Mouse (Mus musculus) stomach, embryonic 14.5 days (tissue): ENCODE measurements at regions not wholly inside any gene's neighbourhood (a gene's known extent, or its start where the extent isn't known, plus 50 kb on each side); places are given as distances from the start of the nearest gene placed in this dataset.
A peak's percentile ranks its signal among the peaks of the same experiment; 100 is the strongest.

Experiments used
- ATAC-seq: fragments of 200-750 bp; cut with Nextera tagmentation; 2 replicates; pipeline ENCODE4 v1.8.0; 2017; ENCODE audit warnings: low read depth, moderate TSS enrichment; ENCODE audit not compliant: insufficient number of reproducible peaks, insufficient read depth, low FRiP score
- H3K27ac ChIP-seq: fragments of 300-500 bp; sonication (generic); 2 replicates; pipeline ENCODE4 v1.5.1; 2014; ENCODE audit warnings: mild to moderate bottlenecking, low read length, moderate library complexity, mixed read lengths
- H3K27me3 ChIP-seq: fragments of 300-500 bp; sonication (generic); 2 replicates; pipeline ENCODE4 v1.6.1; 2014; ENCODE audit warnings: low read length, control low read depth, mixed read lengths; ENCODE audit not compliant: control insufficient read depth, insufficient read depth
- H3K36me3 ChIP-seq: fragments of 300-500 bp; sonication (generic); 2 replicates; pipeline ENCODE4 v1.6.1; 2014; ENCODE audit warnings: mild to moderate bottlenecking, control low read depth, low read length, moderate library complexity, mixed read lengths; ENCODE audit not compliant: control insufficient read depth, insufficient read depth
- H3K4me1 ChIP-seq: fragments of 300-500 bp; sonication (generic); 2 replicates; pipeline ENCODE4 v1.6.1; 2014; ENCODE audit warnings: low read length, control low read depth, mixed read lengths; ENCODE audit not compliant: control insufficient read depth, insufficient read depth
- H3K4me2 ChIP-seq: fragments of 300-500 bp; sonication (generic); replicated peaks from 2 replicates; pipeline ENCODE4 v1.6.1; 2014; ENCODE audit warnings: low read depth, low read length, control low read depth
- H3K4me3 ChIP-seq: fragments of 300-500 bp; sonication (generic); 2 replicates; pipeline ENCODE4 v1.5.1; 2014; ENCODE audit warnings: low read depth, low read length, control low read depth
- H3K9ac ChIP-seq: fragments of 300-500 bp; sonication (generic); replicated peaks from 2 replicates; pipeline ENCODE4 v1.6.1; 2014; ENCODE audit warnings: low read depth, mild to moderate bottlenecking, control low read depth, low read length, moderate library complexity, mixed read lengths
- H3K9me3 ChIP-seq: fragments of 300-500 bp; sonication (generic); 2 replicates; pipeline ENCODE4 v1.6.1; 2016; ENCODE audit warnings: low read depth, low read length, control low read depth; ENCODE audit not compliant: control insufficient read depth
- WGBS: fragments of 180-500 bp; shearing (Covaris S2); extraction: QIAGEN DNeasy Blood & Tissue Kit; methylation state at CpG from one replicate; pipeline ENCODE4 v1.1.7; 2014; 5-methylcytosine and 5-hydroxymethylcytosine counted together

- Histone ChIP-seq H3K4me3 (no peak overlapping the region), H3K27me3 (no peaks in the 10 kb centered on the region), H3K9me3 (no peaks in the 10 kb centered on the region), H3K4me2 (no peak overlapping the region), H3K27ac (no peak overlapping the region), H3K36me3 (no peaks in the 10 kb centered on the region), H3K4me1 (no peaks in the 10 kb centered on the region), H3K9ac (no peak overlapping the region)
- 75% methylated on average over 2 of the region's 2 CpGs for WGBS
- no peak for ATAC-seq
These were observed 151.2 kb upstream of the Frmd6 start for GRCm38 (mm10) chr12:70674144-70674543.

GRCm38 (mm10) chr12:70675846-70676245 is 149.5 kb upstream of the Frmd6 start:
- no peak for ATAC-seq
- Histone ChIP-seq H3K9ac (no peak overlapping the region), H3K4me2 (no peak overlapping the region), H3K36me3 (no peaks in the 10 kb centered on the region), H3K27me3 (no peaks in the 10 kb centered on the region), H3K4me3 (no peak overlapping the region), H3K4me1 (no peaks in the 10 kb centered on the region), H3K27ac (no peak overlapping the region), H3K9me3 (no peaks in the 10 kb centered on the region)
- 75% methylated on average over 6 of the region's 6 CpGs for WGBS

- Histone ChIP-seq H3K4me1 (no peaks in the 10 kb centered on the region; the same call in 1 of the 2 replicates), H3K27ac (no peak overlapping the region), H3K4me3 (no peak overlapping the region), H3K4me2 (no peak overlapping the region), H3K9ac (no peak overlapping the region), H3K9me3 (no peaks in the 10 kb centered on the region), H3K27me3 (no peaks in the 10 kb centered on the region), H3K36me3 (no peaks in the 10 kb centered on the region)
- WGBS: 69% methylated on average over 20 of the region's 20 CpGs
- peak; percentile 63 for ATAC-seq
These were observed 145.5 kb upstream of the Frmd6 start for GRCm38 (mm10) chr12:70679701-70680425.

GRCm38 (mm10) chr12:70681407-70681990 is 143.8 kb upstream of the Frmd6 start:
- H3K4me1 ChIP-seq: peaks cover 9% of the 10 kb centered on the region; the same call in 1 of the 2 replicates
- no peak overlapping the region for H3K27ac ChIP-seq
- no peak overlapping the region for H3K9ac ChIP-seq
- no peak overlapping the region for H3K4me2 ChIP-seq
- no peaks in the 10 kb centered on the region for H3K27me3 ChIP-seq
- 87% methylated on average over 8 of the region's 8 CpGs for WGBS
- no peaks in the 10 kb centered on the region for H3K36me3 ChIP-seq
- H3K4me3 ChIP-seq: no peak overlapping the region
- H3K9me3 ChIP-seq: no peaks in the 10 kb centered on the region
- no peak for ATAC-seq

- H3K4me2 ChIP-seq: no peak overlapping the region
- H3K4me3 ChIP-seq: no peak overlapping the region
- no peak overlapping the region for H3K9ac ChIP-seq
- no peaks in the 10 kb centered on the region for H3K9me3 ChIP-seq
- H3K27me3 ChIP-seq: no peaks in the 10 kb centered on the region
- no peak for ATAC-seq
- H3K27ac ChIP-seq: no peak overlapping the region
- WGBS: 68% methylated on average over 9 of the region's 9 CpGs
- H3K4me1 ChIP-seq: peaks cover 9% of the 10 kb centered on the region; the same call in 1 of the 2 replicates
- no peaks in the 10 kb centered on the region for H3K36me3 ChIP-seq
These were observed 141.0 kb upstream of the Frmd6 start for GRCm38 (mm10) chr12:70684354-70684753.

- Histone ChIP-seq H3K4me3 (no peak overlapping the region), H3K27me3 (no peaks in the 10 kb centered on the region), H3K4me1 (peaks cover 9% of the 10 kb centered on the region; the same call in 1 of the 2 replicates), H3K9ac (no peak overlapping the region), H3K27ac (no peak overlapping the region), H3K4me2 (no peak overlapping the region), H3K9me3 (no peaks in the 10 kb centered on the region), H3K36me3 (no peaks in the 10 kb centered on the region)
- 53% methylated on average over 10 of the region's 10 CpGs for WGBS
- ATAC-seq: no peak
These were observed 139.9 kb upstream of the Frmd6 start for GRCm38 (mm10) chr12:70685432-70685831.

GRCm38 (mm10) chr12:70686337-70686736 is 139.0 kb upstream of the Frmd6 start:
- WGBS: 92% methylated on average over 10 of the region's 10 CpGs
- no peaks in the 10 kb centered on the region for H3K36me3 ChIP-seq
- peaks cover 9% of the 10 kb centered on the region; the same call in 1 of the 2 replicates for H3K4me1 ChIP-seq
- no peaks in the 10 kb centered on the region for H3K9me3 ChIP-seq
- no peak overlapping the region for H3K4me2 ChIP-seq
- H3K9ac ChIP-seq: no peak overlapping the region
- no peaks in the 10 kb centered on the region for H3K27me3 ChIP-seq
- H3K27ac ChIP-seq: peak overlapping the region; percentile 62; the same call in 1 of the 2 replicates
- ATAC-seq: no peak
- no peak overlapping the region for H3K4me3 ChIP-seq

GRCm38 (mm10) chr12:70686971-70687370 is 138.3 kb upstream of the Frmd6 start:
- no peak overlapping the region for H3K9ac ChIP-seq
- H3K4me3 ChIP-seq: no peak overlapping the region
- peaks cover 9% of the 10 kb centered on the region; the same call in 1 of the 2 replicates for H3K4me1 ChIP-seq
- no peaks in the 10 kb centered on the region for H3K9me3 ChIP-seq
- H3K4me2 ChIP-seq: no peak overlapping the region
- H3K27me3 ChIP-seq: no peaks in the 10 kb centered on the region
- no peaks in the 10 kb centered on the region for H3K36me3 ChIP-seq
- 75% methylated on average over 12 of the region's 12 CpGs for WGBS
- no peak for ATAC-seq
- peak overlapping the region; percentile 62; the same call in 1 of the 2 replicates for H3K27ac ChIP-seq
